Mouse (Mus musculus) lung, embryonic 16.5 days (tissue): ENCODE data around the gene Oxnad1. TPM values are rescaled to one million over a fixed set of nuclear protein-coding genes. Genes with fewer than 3 reads are reported as not detected.

Experiments used
- ATAC-seq: fragments of 200-750 bp; cut with Nextera tagmentation; 2 replicates; pipeline ENCODE4 v1.8.0; 2017; ENCODE audit warnings: low read depth, mild to moderate bottlenecking, moderate library complexity
- H3K27ac ChIP-seq: fragments of 300-500 bp; sonication (generic); 2 replicates; pipeline ENCODE4 v1.5.1; 2014; ENCODE audit warnings: mild to moderate bottlenecking, control low read depth, low read length
- H3K27me3 ChIP-seq: fragments of 300-500 bp; sonication (generic); 2 replicates; pipeline ENCODE4 v1.6.1; 2014; ENCODE audit warnings: low read depth, low read length, mixed read lengths; ENCODE audit not compliant: control insufficient read depth, insufficient read depth
- H3K36me3 ChIP-seq: fragments of 300-500 bp; sonication (generic); 2 replicates; pipeline ENCODE4 v1.6.1; 2014; ENCODE audit warnings: low read length; ENCODE audit not compliant: control insufficient read depth, insufficient read depth
- H3K4me1 ChIP-seq: fragments of 300-500 bp; sonication (generic); replicated peaks from 2 replicates; pipeline ENCODE4 v1.6.1; 2014; ENCODE audit warnings: low read length, mixed read lengths; ENCODE audit not compliant: control insufficient read depth, insufficient read depth
- H3K4me2 ChIP-seq: fragments of 300-500 bp; sonication (generic); 2 replicates; pipeline ENCODE4 v1.6.1; 2014; ENCODE audit warnings: low read depth, low read length, control low read depth
- H3K4me3 ChIP-seq: fragments of 300-500 bp; sonication (generic); 2 replicates; pipeline ENCODE4 v1.5.1; 2014; ENCODE audit warnings: mild to moderate bottlenecking, low read length, control low read depth
- H3K9ac ChIP-seq: fragments of 300-500 bp; sonication (generic); 2 replicates; pipeline ENCODE4 v1.6.1; 2014; ENCODE audit warnings: low read length, control low read depth
- H3K9me3 ChIP-seq: fragments of 300-500 bp; sonication (generic); 2 replicates; pipeline ENCODE4 v1.6.1; 2016; ENCODE audit warnings: low read length; ENCODE audit not compliant: control insufficient read depth
- WGBS: fragments of 180-500 bp; shearing (Covaris S2); extraction: QIAGEN DNeasy Blood & Tissue Kit; methylation state at CpG from one replicate; pipeline ENCODE4 v1.1.7; 2014; 5-methylcytosine and 5-hydroxymethylcytosine counted together
- polyA plus RNA-seq: library from polyadenylated mRNA; unstranded; fragments of >200 nt; fragmentation: Nextera tagmentation; extraction: Ambion mirVana; gene quantifications from 2 replicates; pipeline ENCODE4 v1.2.1, GENCODE M21; 2015

The Oxnad1 gene
- polyA plus RNA-seq = 15.8 and 18.6 TPM in 2 replicates

GRCm38 (mm10) chr14:32084761-32085485 lies at the start of gene Oxnad1:
Gene Oxnad1, plus strand, starts transcription at chr14:32085374.
- peaks cover 20% of the 10 kb centered on the region for H3K36me3 ChIP-seq
- H3K27ac ChIP-seq = peak within 1 kb of the TSS; percentile 75
- 0 out of 2 replicates have a peak, but pooled peaks cover 3% of the 10 kb centered on the region for H3K4me1 ChIP-seq
- 2% methylated on average over 22 of the region's 22 CpGs for WGBS
- no peaks in the 10 kb centered on the region for H3K9me3 ChIP-seq
- H3K9ac ChIP-seq = peak within 1 kb of the TSS; percentile 75
- H3K4me3 ChIP-seq = peak within 1 kb of the TSS; percentile 79
- H3K4me2 ChIP-seq = peak within 1 kb of the TSS; percentile 83
- no peaks in the 10 kb centered on the region for H3K27me3 ChIP-seq
- peak; percentile 96 for ATAC-seq

- H3K9me3 ChIP-seq = no peaks in the 10 kb centered on the region
- no peak for ATAC-seq
- WGBS = 54% methylated on average over 5 of the region's 5 CpGs
- H3K9ac ChIP-seq = no peak overlapping the region
- no peaks in the 10 kb centered on the region for H3K36me3 ChIP-seq
- no peaks in the 10 kb centered on the region for H3K4me1 ChIP-seq
- no peak overlapping the region for H3K4me3 ChIP-seq
- no peaks in the 10 kb centered on the region for H3K27me3 ChIP-seq
- no peak overlapping the region for H3K27ac ChIP-seq
- no peak overlapping the region for H3K4me2 ChIP-seq
Measured at GRCm38 (mm10) chr14:32036482-32036881, 48.7 kb upstream of the Oxnad1 start.

GRCm38 (mm10) chr14:32037661-32038252 lies 47.4 kb upstream of the Oxnad1 start:
- no peaks in the 10 kb centered on the region for H3K4me1 ChIP-seq
- H3K4me3 ChIP-seq = no peak overlapping the region
- no peaks in the 10 kb centered on the region for H3K9me3 ChIP-seq
- H3K27me3 ChIP-seq = no peaks in the 10 kb centered on the region
- WGBS = 67% methylated on average over 8 of the region's 8 CpGs
- no peak for ATAC-seq
- no peak overlapping the region for H3K4me2 ChIP-seq
- H3K9ac ChIP-seq = no peak overlapping the region
- no peaks in the 10 kb centered on the region for H3K36me3 ChIP-seq
- H3K27ac ChIP-seq = no peak overlapping the region

DNA sequence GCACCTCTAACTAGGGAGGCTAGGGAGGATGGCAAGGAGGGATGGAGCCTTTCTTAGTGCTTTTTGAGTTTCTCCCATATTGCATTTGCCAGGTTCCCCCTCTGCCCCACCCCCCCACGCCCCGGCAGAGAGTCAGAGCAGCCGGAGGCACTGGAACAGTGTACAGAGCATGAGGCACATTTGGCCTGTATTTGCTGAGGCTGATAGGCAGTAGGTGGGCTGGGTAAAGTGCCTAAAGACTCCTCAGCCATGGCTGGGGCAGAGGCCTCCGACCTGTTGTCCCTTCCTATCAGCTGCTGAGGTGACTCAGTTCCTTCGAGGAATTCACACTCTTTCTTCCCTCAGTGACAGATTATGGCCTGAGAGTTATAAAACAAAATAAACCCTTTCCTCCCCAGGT lies 43.1 kb upstream of the Oxnad1 start:
- no peak overlapping the region for H3K9ac ChIP-seq
- no peaks in the 10 kb centered on the region for H3K9me3 ChIP-seq
- no peak overlapping the region for H3K4me3 ChIP-seq
- no peaks in the 10 kb centered on the region for H3K36me3 ChIP-seq
- no peaks in the 10 kb centered on the region for H3K4me1 ChIP-seq
- no peak for ATAC-seq
- WGBS = 24% methylated on average over 5 of the region's 5 CpGs
- no peak overlapping the region for H3K4me2 ChIP-seq
- no peaks in the 10 kb centered on the region for H3K27me3 ChIP-seq
- H3K27ac ChIP-seq = no peak overlapping the region

- 72% methylated on average over 8 of the region's 8 CpGs for WGBS
- no peak for ATAC-seq
- H3K36me3 ChIP-seq = no peaks in the 10 kb centered on the region
- no peak overlapping the region for H3K27ac ChIP-seq
- H3K4me1 ChIP-seq = no peaks in the 10 kb centered on the region
- H3K27me3 ChIP-seq = no peaks in the 10 kb centered on the region
- no peak overlapping the region for H3K4me3 ChIP-seq
- H3K4me2 ChIP-seq = no peak overlapping the region
- H3K9me3 ChIP-seq = no peaks in the 10 kb centered on the region
- no peak overlapping the region for H3K9ac ChIP-seq
Measured at GRCm38 (mm10) chr14:32046357-32046756, 38.8 kb upstream of the Oxnad1 start.

DNA sequence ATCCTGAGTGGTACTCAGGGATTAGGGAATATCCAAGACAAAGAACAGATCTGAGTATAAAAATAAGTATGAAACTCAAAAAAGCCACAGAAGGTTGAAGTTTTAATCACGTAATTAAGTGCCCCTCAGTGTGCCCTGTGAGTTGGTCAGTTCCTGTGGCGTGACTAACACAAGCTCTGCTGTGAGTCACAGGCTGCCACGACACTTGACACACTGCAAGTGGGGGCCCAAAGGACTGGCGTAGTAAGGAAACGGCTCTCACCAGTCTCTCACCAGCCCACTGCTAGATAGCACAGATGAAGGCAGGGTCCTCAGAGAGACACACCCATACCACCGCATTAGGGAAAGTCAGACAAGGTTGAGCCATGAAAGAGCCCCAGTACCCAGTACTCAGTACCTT lies 35.0 kb upstream of the Oxnad1 start:
- H3K4me2 ChIP-seq = no peak overlapping the region
- no peak overlapping the region for H3K27ac ChIP-seq
- 71% methylated on average over 6 of the region's 6 CpGs for WGBS
- no peak overlapping the region for H3K4me3 ChIP-seq
- H3K27me3 ChIP-seq = no peaks in the 10 kb centered on the region
- no peaks in the 10 kb centered on the region for H3K36me3 ChIP-seq
- no peaks in the 10 kb centered on the region for H3K4me1 ChIP-seq
- no peak for ATAC-seq
- no peak overlapping the region for H3K9ac ChIP-seq
- H3K9me3 ChIP-seq = no peaks in the 10 kb centered on the region

- H3K9ac ChIP-seq = no peak overlapping the region
- H3K4me1 ChIP-seq = no peaks in the 10 kb centered on the region
- no peak overlapping the region for H3K4me3 ChIP-seq
- H3K4me2 ChIP-seq = no peak overlapping the region
- ATAC-seq = no peak
- WGBS = 55% methylated on average over 5 of the region's 5 CpGs
- no peaks in the 10 kb centered on the region for H3K27me3 ChIP-seq
- no peak overlapping the region for H3K27ac ChIP-seq
- H3K9me3 ChIP-seq = no peaks in the 10 kb centered on the region
- H3K36me3 ChIP-seq = no peaks in the 10 kb centered on the region
Measured at GRCm38 (mm10) chr14:32053895-32054294, 31.3 kb upstream of the Oxnad1 start.

DNA sequence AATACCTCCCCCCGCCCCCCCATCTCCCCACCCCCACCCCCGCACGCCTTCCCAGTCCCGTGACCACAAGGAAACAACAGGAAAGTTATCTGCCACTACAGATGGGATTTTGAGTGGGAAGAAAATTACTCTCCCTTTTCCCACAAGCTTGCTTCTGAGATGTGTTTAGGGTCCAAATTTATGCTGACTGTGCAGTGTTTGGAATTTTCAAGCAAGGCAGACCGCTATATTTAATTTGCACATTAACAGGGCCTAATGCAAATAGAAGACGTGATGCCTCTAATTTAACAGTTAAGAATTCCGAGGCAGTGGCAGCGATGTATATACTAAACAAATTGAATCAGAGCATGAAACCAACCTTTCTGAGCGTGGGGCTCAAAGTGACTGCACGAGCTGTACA lies 30.4 kb upstream of the Oxnad1 start:
- H3K9me3 ChIP-seq = no peaks in the 10 kb centered on the region
- H3K4me1 ChIP-seq = no peaks in the 10 kb centered on the region
- no peaks in the 10 kb centered on the region for H3K36me3 ChIP-seq
- H3K27me3 ChIP-seq = no peaks in the 10 kb centered on the region
- 47% methylated on average over 10 of the region's 10 CpGs for WGBS
- no peak overlapping the region for H3K27ac ChIP-seq
- no peak overlapping the region for H3K9ac ChIP-seq
- H3K4me2 ChIP-seq = no peak overlapping the region
- ATAC-seq = no peak
- no peak overlapping the region for H3K4me3 ChIP-seq

- Histone ChIP-seq H3K9ac (no peak overlapping the region), H3K4me2 (no peak overlapping the region)
- WGBS = 34% methylated on average over 8 of the region's 8 CpGs
Measured at GRCm38 (mm10) chr14:32055781-32056180, 29.4 kb upstream of the Oxnad1 start.

More at GRCm38 (mm10) chr14:32055781-32056180, 29.4 kb upstream of the Oxnad1 start:
- no peak for ATAC-seq
- no peaks in the 10 kb centered on the region for H3K27me3 ChIP-seq
- no peak overlapping the region for H3K27ac ChIP-seq
- H3K36me3 ChIP-seq = no peaks in the 10 kb centered on the region
- no peaks in the 10 kb centered on the region for H3K9me3 ChIP-seq
- no peak overlapping the region for H3K4me3 ChIP-seq
- no peaks in the 10 kb centered on the region for H3K4me1 ChIP-seq
